Mouse (Mus musculus): ENCODE measurements around the gene Pemt. TPM values are rescaled to one million over a fixed set of nuclear protein-coding genes. Genes with fewer than 3 reads are reported as not detected.

Pemt gene
- total RNA-seq, 1 experiment: 17.5 TPM

DNA sequence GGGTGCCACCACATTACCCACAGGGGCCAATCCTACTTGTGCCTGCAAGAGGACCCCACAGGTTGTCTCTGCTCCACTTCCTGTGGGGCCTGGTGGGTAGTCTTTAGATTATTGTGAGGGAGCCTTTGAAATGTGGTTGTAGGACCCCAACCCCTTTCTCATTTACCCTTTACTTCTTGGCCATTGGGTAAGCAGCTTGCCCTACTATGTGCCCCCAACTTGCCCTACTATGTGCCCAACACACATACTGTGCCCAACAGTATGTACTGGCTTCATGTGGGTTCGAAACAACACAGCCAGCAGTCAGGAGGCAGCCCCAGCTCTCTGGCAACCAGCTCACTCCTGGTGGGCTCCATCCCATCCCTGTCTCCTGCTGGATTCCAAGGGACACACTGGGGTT lies 78.5 kb downstream of the Pemt start:
- Histone ChIP-seq H3K27ac (ENCODE audit: insufficient read depth, low read depth, low read length, poor library complexity, severe bottlenecking) (no peak overlapping the region), H3K4me1 (ENCODE audit: control insufficient read depth in 2 of 2, insufficient read depth in 2 of 2, low read length in 2 of 2, poor library complexity in 1 of 2) (peaks cover 0 to 22% of the 10 kb centered on the region in 2 experiments; a peak in 2 of 4 replicates)
- in situ Hi-C loops (cut with MboI; ENCODE audit: low sequenced_read_pairs in 2 of 2, unreplicated experiment in 2 of 2): no loop called here

GRCm38 (mm10) chr11:59966102-59966483 lies 80.2 kb downstream of the Pemt start:
- Histone ChIP-seq H3K9ac (ENCODE audit: insufficient read depth, low read depth, low read length, poor library complexity, severe bottlenecking) (no peak overlapping the region), H3K4me1 (ENCODE audit: control insufficient read depth in 2 of 2, insufficient read depth in 2 of 2, low read length in 2 of 2, poor library complexity in 1 of 2) (peaks cover 0 to 13% of the 10 kb centered on the region in 2 experiments; a peak in 1 of 4 replicates), H3K9me3 (ENCODE audit: control insufficient read depth, insufficient read depth, low read depth, low read length) (no peaks in the 10 kb centered on the region), H3K36me3 (ENCODE audit: control insufficient read depth, insufficient read depth, low read length, poor library complexity, severe bottlenecking) (peaks cover 9% of the 10 kb centered on the region; the same call in 1 of the 2 replicates), H3K27ac (ENCODE audit: insufficient read depth, low read depth, low read length, poor library complexity, severe bottlenecking) (no peak overlapping the region), H3K4me3 (ENCODE audit: insufficient read depth in 1 of 2, low read depth in 1 of 2, low read length in 2 of 2, poor library complexity in 1 of 2, severe bottlenecking in 1 of 2) (no peak overlapping the region)
- TF ChIP-seq CHD2 (IDR thresholded peaks at IDR 0.05; ENCODE audit: low read depth, low read length): no peak
- TF ChIP-seq HCFC1 (IDR thresholded peaks at IDR 0.05; ENCODE audit: borderline replicate concordance, insufficient read depth, low read length): no peak
- no peak for TF ChIP-seq MAFK (IDR thresholded peaks at IDR 0.05; ENCODE audit: insufficient read depth, low read depth, low read length)
- no peak for TF ChIP-seq ZC3H11A (IDR thresholded peaks at IDR 0.05; ENCODE audit: borderline replicate concordance, low read depth, low read length)
- TF ChIP-seq ZNF384 (IDR thresholded peaks at IDR 0.05; ENCODE audit: low read depth, low read length): no peak
- no peak for DNase-seq (ENCODE audit: low read depth, low spot score)
- in situ Hi-C loops (cut with MboI; ENCODE audit: low sequenced_read_pairs in 2 of 2, unreplicated experiment in 2 of 2): no loop called here

More for the DNA sequence above, 78.5 kb downstream of the Pemt start:
- no peaks in the 10 kb centered on the region for H3K36me3 ChIP-seq (ENCODE audit: control insufficient read depth, insufficient read depth, low read length, poor library complexity, severe bottlenecking)
- no peaks in the 10 kb centered on the region for H3K9me3 ChIP-seq (ENCODE audit: control insufficient read depth, insufficient read depth, low read depth, low read length)
- no peak for DNase-seq (ENCODE audit: low read depth, low spot score)
- TF ChIP-seq ZNF384 (IDR thresholded peaks at IDR 0.05; ENCODE audit: low read depth, low read length) (no peak), ZC3H11A (IDR thresholded peaks at IDR 0.05; ENCODE audit: borderline replicate concordance, low read depth, low read length) (no peak), MAFK (IDR thresholded peaks at IDR 0.05; ENCODE audit: insufficient read depth, low read depth, low read length) (no peak), HCFC1 (IDR thresholded peaks at IDR 0.05; ENCODE audit: borderline replicate concordance, insufficient read depth, low read length) (no peak), CHD2 (IDR thresholded peaks at IDR 0.05; ENCODE audit: low read depth, low read length) (no peak)
- H3K9ac ChIP-seq (ENCODE audit: insufficient read depth, low read depth, low read length, poor library complexity, severe bottlenecking): no peak overlapping the region
- H3K4me3 ChIP-seq (ENCODE audit: insufficient read depth in 1 of 2, low read depth in 1 of 2, low read length in 2 of 2, poor library complexity in 1 of 2, severe bottlenecking in 1 of 2): no peak overlapping the region

- TF ChIP-seq HCFC1 (IDR thresholded peaks at IDR 0.05; ENCODE audit: borderline replicate concordance, insufficient read depth, low read length) (no peak), ZC3H11A (IDR thresholded peaks at IDR 0.05; ENCODE audit: borderline replicate concordance, low read depth, low read length) (0 out of 2 replicates have a peak, but pooled peaks have one; percentile 37), ZNF384 (IDR thresholded peaks at IDR 0.05; ENCODE audit: low read depth, low read length) (peak; percentile 63), CHD2 (IDR thresholded peaks at IDR 0.05; ENCODE audit: low read depth, low read length) (no peak)
- DNase-seq (ENCODE audit: low read depth, low spot score): peak; percentile 59
- Histone ChIP-seq H3K4me1 (ENCODE audit: control insufficient read depth in 2 of 2, insufficient read depth in 2 of 2, low read length in 2 of 2, poor library complexity in 1 of 2) (peaks cover 0 to 11% of the 10 kb centered on the region in 2 experiments; a peak in 1 of 4 replicates), H3K4me3 (ENCODE audit: insufficient read depth in 1 of 2, low read depth in 1 of 2, low read length in 2 of 2, poor library complexity in 1 of 2, severe bottlenecking in 1 of 2) (peak overlapping the region; percentile 64 to 83), H3K27ac (ENCODE audit: insufficient read depth, low read depth, low read length, poor library complexity, severe bottlenecking) (no peak overlapping the region), H3K9ac (ENCODE audit: insufficient read depth, low read depth, low read length, poor library complexity, severe bottlenecking) (peak overlapping the region; percentile 52), H3K9me3 (ENCODE audit: control insufficient read depth, insufficient read depth, low read depth, low read length) (no peaks in the 10 kb centered on the region), H3K36me3 (ENCODE audit: control insufficient read depth, insufficient read depth, low read length, poor library complexity, severe bottlenecking) (peaks cover 13% of the 10 kb centered on the region; the same call in 1 of the 2 replicates)
- in situ Hi-C loops (cut with MboI; ENCODE audit: low sequenced_read_pairs in 2 of 2, unreplicated experiment in 2 of 2): no loop called here
Measured at GRCm38 (mm10) chr11:59965227-59966101, 80.8 kb downstream of the Pemt start.

DNA sequence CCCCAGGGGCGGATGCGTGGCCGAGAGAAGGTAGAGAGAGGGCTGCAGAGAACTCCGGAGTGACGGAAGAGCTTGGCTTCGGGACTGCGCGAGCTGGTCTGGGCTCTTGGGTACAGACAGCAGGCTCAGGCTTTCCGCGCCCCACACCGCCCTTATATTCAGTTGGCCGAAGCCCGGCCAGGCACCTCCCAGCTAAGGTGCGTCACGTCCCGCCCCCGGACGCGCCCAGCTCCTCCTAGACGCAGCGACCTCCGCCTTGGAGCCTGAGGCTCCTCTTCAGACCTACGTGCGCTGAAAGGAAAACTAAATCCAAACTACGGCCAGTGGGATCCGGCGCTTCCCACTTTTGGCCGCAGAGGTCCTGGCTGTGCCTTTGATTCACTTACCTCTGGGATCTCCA lies 81.5 kb downstream of the Pemt start, which contains the start of gene Rasd1:
TSS of gene Rasd1 (minus strand) at position 127 of the 400 bp plus-strand sequence.
- in situ Hi-C loops (cut with MboI; ENCODE audit: low sequenced_read_pairs in 2 of 2, unreplicated experiment in 2 of 2): no loop called here
- no peak for TF ChIP-seq CHD2 (IDR thresholded peaks at IDR 0.05; ENCODE audit: low read depth, low read length)
- TF ChIP-seq ZC3H11A (IDR thresholded peaks at IDR 0.05; ENCODE audit: borderline replicate concordance, low read depth, low read length): no peak
- no peak for TF ChIP-seq ZNF384 (IDR thresholded peaks at IDR 0.05; ENCODE audit: low read depth, low read length)
- TF ChIP-seq MAFK (IDR thresholded peaks at IDR 0.05; ENCODE audit: insufficient read depth, low read depth, low read length): no peak
- TF ChIP-seq HCFC1 (IDR thresholded peaks at IDR 0.05; ENCODE audit: borderline replicate concordance, insufficient read depth, low read length): no peak
- Histone ChIP-seq H3K9ac (ENCODE audit: insufficient read depth, low read depth, low read length, poor library complexity, severe bottlenecking) (peak within 1 kb of the TSS; percentile 57), H3K27ac (ENCODE audit: insufficient read depth, low read depth, low read length, poor library complexity, severe bottlenecking) (no peak within 1 kb of the TSS), H3K36me3 (ENCODE audit: control insufficient read depth, insufficient read depth, low read length, poor library complexity, severe bottlenecking) (peaks cover 13% of the 10 kb centered on the region; the same call in 1 of the 2 replicates), H3K4me3 (ENCODE audit: insufficient read depth in 1 of 2, low read depth in 1 of 2, low read length in 2 of 2, poor library complexity in 1 of 2, severe bottlenecking in 1 of 2) (peak within 1 kb of the TSS; percentile 64 to 83), H3K4me1 (ENCODE audit: control insufficient read depth in 2 of 2, insufficient read depth in 2 of 2, low read length in 2 of 2, poor library complexity in 1 of 2) (peaks cover 0 to 11% of the 10 kb centered on the region in 2 experiments; a peak in 1 of 4 replicates), H3K9me3 (ENCODE audit: control insufficient read depth, insufficient read depth, low read depth, low read length) (no peaks in the 10 kb centered on the region)
- peak; percentile 66 for DNase-seq (ENCODE audit: low read depth, low spot score)
